ENCODE assay signal across 8 mouse cellular contexts in genomic region chr9:57766431-57766830, GRCm38 (mm10). TPM values are rescaled to one million over a fixed set of nuclear protein-coding genes. Genes with fewer than 3 reads are reported as not detected.
DNase-seq lines count a peak whose midpoint lies in the region; ATAC-seq and TF ChIP-seq lines count a peak whose summit lies in the region.

No protein-coding gene starts in this region.

- peak overlapping the region; percentile 98 for H3K4me3 ChIP-seq in megakaryocyte, embryonic 14.5 days (replicated peaks)
- peak overlapping the region; percentile 93 for H3K4me3 ChIP-seq in limb, embryonic 13.5 days
- peak overlapping the region; percentile 93 for H3K4me3 ChIP-seq in stomach, postnatal 0 days (ENCODE audit: low read depth, low read length)

- TF ChIP-seq EP300 in stomach, postnatal 0 days (optimal IDR thresholded peaks at IDR 0.05) = no peak

- H3K27me3 ChIP-seq in megakaryocyte, embryonic 14.5 days (replicated peaks) = no peaks in the 10 kb centered on the region
- H3K27me3 ChIP-seq in limb, embryonic 13.5 days = no peaks in the 10 kb centered on the region
- no peaks in the 10 kb centered on the region for H3K27me3 ChIP-seq in stomach, postnatal 0 days (ENCODE audit: control insufficient read depth, insufficient read depth, low read length)

- H3K9ac ChIP-seq in limb, embryonic 13.5 days = peak overlapping the region; percentile 97
- peak overlapping the region; percentile 98 for H3K9ac ChIP-seq in stomach, postnatal 0 days (ENCODE audit: low read length)

- peak overlapping the region; percentile 96 for H3K4me2 ChIP-seq in limb, embryonic 13.5 days (replicated peaks)
- peak overlapping the region; percentile 94 for H3K4me2 ChIP-seq in stomach, postnatal 0 days (replicated peaks; ENCODE audit: low read depth)

- H3K9me3 ChIP-seq in megakaryocyte, embryonic 14.5 days = no peaks in the 10 kb centered on the region
- H3K9me3 ChIP-seq in limb, embryonic 13.5 days = no peaks in the 10 kb centered on the region
- H3K9me3 ChIP-seq in stomach, postnatal 0 days (ENCODE audit: control insufficient read depth, low read length) = no peaks in the 10 kb centered on the region

- peaks cover 76% of the 10 kb centered on the region for H3K4me1 ChIP-seq in megakaryocyte, embryonic 14.5 days
- H3K4me1 ChIP-seq in limb, embryonic 13.5 days = peaks cover 36% of the 10 kb centered on the region
- peaks cover 20% of the 10 kb centered on the region; the same call in 1 of the 2 replicates for H3K4me1 ChIP-seq in stomach, postnatal 0 days (replicated peaks; ENCODE audit: control insufficient read depth, insufficient read depth)

- DNase-seq in embryo, embryonic 11 days = peak; percentile 20
- DNase-seq in embryo, embryonic 10 days (ENCODE audit: low spot score) = no peak
- DNase-seq in stomach, postnatal 0 days (ENCODE audit: low spot score) = no peak
- no peak for DNase-seq in kidney, adult 9 months
- DNase-seq in urinary bladder, adult 18-20 months (ENCODE audit: low spot score in 2 of 2) = no peak

- peaks cover 37% of the 10 kb centered on the region for H3K36me3 ChIP-seq in megakaryocyte, embryonic 14.5 days (replicated peaks; ENCODE audit: low read length)
- peaks cover 5% of the 10 kb centered on the region for H3K36me3 ChIP-seq in limb, embryonic 13.5 days
- no peaks in the 10 kb centered on the region for H3K36me3 ChIP-seq in stomach, postnatal 0 days (ENCODE audit: control insufficient read depth, insufficient read depth, low read length)

- H3K27ac ChIP-seq in limb, embryonic 13.5 days = no peak overlapping the region
- H3K27ac ChIP-seq in stomach, postnatal 0 days (replicated peaks) = 0 out of 2 replicates have a peak overlapping the region, but pooled peaks have one; percentile 99

- no peak for ATAC-seq in megakaryocyte, adult 5-6 weeks (ENCODE audit: poor library complexity, severe bottlenecking)
- no peak for ATAC-seq in limb, embryonic 13.5 days (ENCODE audit: low FRiP score, low read depth)
- no peak for ATAC-seq in stomach, postnatal 0 days (ENCODE audit: low FRiP score, low TSS enrichment)

- TF ChIP-seq CTCF in stomach, postnatal 0 days (IDR thresholded peaks at IDR 0.05; ENCODE audit: low read depth) = no peak

- WGBS in limb, embryonic 13.5 days = 39% methylated on average over 6 of the region's 6 CpGs
- WGBS in stomach, postnatal 0 days = 49% methylated on average over 6 of the region's 6 CpGs

RNA-seq across cellular contexts. Expression of gene Clk3, which starts 0.8 kb away (rescaled TPM):
- polyA plus RNA-seq in megakaryocyte, embryonic 14.5 days (2012; ENCODE audit: insufficient read depth, low replicate concordance) = 68.1 and 100 TPM in 2 replicates
- 55.8 and 59.7 TPM in 2 replicates for total RNA-seq in megakaryocyte, adult 5-6 weeks (2015)
- total RNA-seq in megakaryocyte, adult 5-6 weeks (2017) = 60.0 and 91.1 TPM in 2 replicates
- 77.3 and 82.8 TPM in 2 replicates for polyA plus RNA-seq in limb, embryonic 13.5 days (2015; fragmentation: Nextera tagmentation; extraction: Ambion mirVana)
- 29.4 and 38.0 TPM in 2 replicates for polyA plus RNA-seq in stomach, postnatal 0 days (2015; fragmentation: Nextera tagmentation; extraction: Ambion mirVana)

RNA-seq across cellular contexts. Expression of gene Edc3, which starts 58.1 kb away (rescaled TPM):
- 1.1 and 2.8 TPM in 2 replicates for polyA plus RNA-seq in megakaryocyte, embryonic 14.5 days (2012; ENCODE audit: insufficient read depth, low replicate concordance)
- 5.5 and 5.7 TPM in 2 replicates for total RNA-seq in megakaryocyte, adult 5-6 weeks (2015)
- 3.7 and 4.9 TPM in 2 replicates for total RNA-seq in megakaryocyte, adult 5-6 weeks (2017)
- polyA plus RNA-seq in limb, embryonic 13.5 days (2015; fragmentation: Nextera tagmentation; extraction: Ambion mirVana) = 39.3 TPM in 2 replicates
- 13.6 and 15.2 TPM in 2 replicates for polyA plus RNA-seq in stomach, postnatal 0 days (2015; fragmentation: Nextera tagmentation; extraction: Ambion mirVana)
